Comparison of ENCODE assay signal across 29 mouse cellular contexts in the genomic region with DNA sequence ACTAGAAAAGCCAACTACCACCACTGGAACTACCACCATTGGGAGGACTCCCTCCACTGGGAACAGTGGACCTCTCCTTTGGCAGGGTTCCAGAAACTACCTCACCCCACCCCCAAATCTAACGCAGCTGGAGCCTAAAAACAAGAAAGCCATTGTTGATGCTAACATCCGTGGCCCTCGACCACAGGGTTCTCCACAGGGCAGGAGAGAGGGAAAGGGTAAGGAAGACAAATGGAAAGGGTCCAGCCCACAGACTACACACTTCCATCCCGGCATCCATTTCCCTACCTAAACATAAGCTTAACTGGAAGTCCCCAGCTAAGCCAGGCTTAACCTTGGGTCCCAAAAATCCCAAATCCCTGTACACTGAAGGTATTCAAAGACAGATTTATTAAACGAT. TPM values are rescaled to one million over a fixed set of nuclear protein-coding genes. Genes with fewer than 3 reads are reported as not detected.
DNase-seq lines count a peak whose midpoint lies in the region; ATAC-seq lines count a peak whose summit lies in the region.
"Had no signal": no experiment of that assay in that cellular context is flagged by ENCODE, and none has a peak within 500 bp of the region (broad histone marks: within the 10 kb centered on the region; RNA-seq: fewer than 3 reads in every experiment).

No protein-coding gene starts in this region.

- peaks cover 24% of the 10 kb centered on the region for H3K4me1 ChIP-seq in hindbrain, embryonic 10.5 days (replicated peaks)
- no peaks in the 10 kb centered on the region for H3K4me1 ChIP-seq in hindbrain, embryonic 14.5 days (replicated peaks; ENCODE audit: control insufficient read depth, insufficient read depth, low read length)
- 0 out of 2 replicates have a peak, but pooled peaks cover 4% of the 10 kb centered on the region for H3K4me1 ChIP-seq in midbrain, embryonic 14.5 days (ENCODE audit: control insufficient read depth, insufficient read depth, low read length)
- peaks cover 9% of the 10 kb centered on the region; the same call in 1 of the 2 replicates for H3K4me1 ChIP-seq in midbrain, embryonic 11.5 days (ENCODE audit: control insufficient read depth, insufficient read depth, low read length)
- H3K4me1 ChIP-seq in neural tube, embryonic 13.5 days (replicated peaks), result peaks cover 11% of the 10 kb centered on the region
- H3K4me1 ChIP-seq: embryonic facial prominence, embryonic 15.5 days had no signal

- 0 out of 2 replicates have a peak overlapping the region, but pooled peaks have one; percentile 30 for H3K27ac ChIP-seq in hindbrain, embryonic 10.5 days
- H3K27ac ChIP-seq in hindbrain, embryonic 14.5 days, result no peak overlapping the region
- H3K27ac ChIP-seq in midbrain, embryonic 14.5 days (replicated peaks; ENCODE audit: low read depth, low read length), result no peak overlapping the region
- H3K27ac ChIP-seq in midbrain, embryonic 11.5 days (ENCODE audit: low read depth, low read length), result no peak overlapping the region
- H3K27ac ChIP-seq in neural tube, embryonic 13.5 days (replicated peaks), result no peak overlapping the region
- H3K27ac ChIP-seq: embryonic facial prominence, embryonic 12.5 days; embryonic facial prominence, embryonic 15.5 days; forebrain, embryonic 13.5 days had no signal

- no peak for DNase-seq in hindbrain, embryonic 10.5 days (ENCODE audit: low spot score)
- DNase-seq in hindbrain, embryonic 14.5 days (ENCODE audit: low spot score), result no peak
- peak; percentile 11 for DNase-seq in midbrain, embryonic 14.5 days
- DNase-seq in midbrain, embryonic 11.5 days (ENCODE audit: low spot score, missing footprints), result no peak
- DNase-seq in retina, postnatal 1 day, result peak; percentile 16
- DNase-seq in retina, embryonic 14.5 days (ENCODE audit: low spot score), result no peak
- DNase-seq in layer of hippocampus, adult 9-10 months (ENCODE audit: low spot score), result no peak
- DNase-seq: adrenal gland, postnatal 10 days; adrenal gland, postnatal 36 days; B cell, adult 2 months; cerebellum, adult 11 months; cerebellum, adult 2 months; cerebellum, adult 9-11 months; cerebellum, postnatal 25 days; gastrocnemius, postnatal 10 days; heart, adult 11 months had no signal

- H3K4me3 ChIP-seq in hindbrain, embryonic 10.5 days, result no peak overlapping the region
- H3K4me3 ChIP-seq in hindbrain, embryonic 14.5 days (replicated peaks; ENCODE audit: low read length), result no peak overlapping the region
- H3K4me3 ChIP-seq in midbrain, embryonic 14.5 days (replicated peaks; ENCODE audit: low read depth, low read length), result no peak overlapping the region
- H3K4me3 ChIP-seq in midbrain, embryonic 11.5 days (ENCODE audit: low read depth, low read length), result no peak overlapping the region
- no peak overlapping the region for H3K4me3 ChIP-seq in neural tube, embryonic 13.5 days
- H3K4me3 ChIP-seq: embryonic facial prominence, embryonic 12.5 days; embryonic facial prominence, embryonic 15.5 days; forebrain, embryonic 13.5 days had no signal

- no peaks in the 10 kb centered on the region for H3K27me3 ChIP-seq in hindbrain, embryonic 10.5 days (ENCODE audit: insufficient read depth, poor library complexity, severe bottlenecking)
- H3K27me3 ChIP-seq in hindbrain, embryonic 14.5 days (ENCODE audit: control insufficient read depth, insufficient read depth, low read length), result no peaks in the 10 kb centered on the region
- H3K27me3 ChIP-seq in midbrain, embryonic 14.5 days (ENCODE audit: control insufficient read depth, insufficient read depth, low read length), result no peaks in the 10 kb centered on the region
- H3K27me3 ChIP-seq in midbrain, embryonic 11.5 days (ENCODE audit: control insufficient read depth, insufficient read depth, low read length), result no peaks in the 10 kb centered on the region
- H3K27me3 ChIP-seq in neural tube, embryonic 13.5 days, result no peaks in the 10 kb centered on the region
- H3K27me3 ChIP-seq: CH12.LX; embryonic facial prominence, embryonic 12.5 days; embryonic facial prominence, embryonic 15.5 days; forebrain, embryonic 13.5 days; Patski had no signal

- no peak overlapping the region for H3K4me2 ChIP-seq in hindbrain, embryonic 14.5 days (replicated peaks)
- H3K4me2 ChIP-seq in midbrain, embryonic 14.5 days (ENCODE audit: low read length), result no peak overlapping the region
- no peak overlapping the region for H3K4me2 ChIP-seq in midbrain, embryonic 11.5 days
- H3K4me2 ChIP-seq in neural tube, embryonic 13.5 days, result no peak overlapping the region
- H3K4me2 ChIP-seq: embryonic facial prominence, embryonic 12.5 days; embryonic facial prominence, embryonic 15.5 days; forebrain, embryonic 13.5 days; heart, embryonic 11.5 days had no signal

- H3K9me3 ChIP-seq in hindbrain, embryonic 10.5 days, result no peaks in the 10 kb centered on the region
- no peaks in the 10 kb centered on the region for H3K9me3 ChIP-seq in hindbrain, embryonic 14.5 days (ENCODE audit: control insufficient read depth, low read length)
- H3K9me3 ChIP-seq in midbrain, embryonic 14.5 days (ENCODE audit: control insufficient read depth, low read length), result no peaks in the 10 kb centered on the region
- H3K9me3 ChIP-seq in midbrain, embryonic 11.5 days (ENCODE audit: control insufficient read depth, low read length), result no peaks in the 10 kb centered on the region
- H3K9me3 ChIP-seq in neural tube, embryonic 13.5 days, result no peaks in the 10 kb centered on the region
- H3K9me3 ChIP-seq: embryonic facial prominence, embryonic 12.5 days; embryonic facial prominence, embryonic 15.5 days; forebrain, embryonic 13.5 days had no signal

- ATAC-seq in hindbrain, embryonic 14.5 days (ENCODE audit: low FRiP score), result no peak
- ATAC-seq in midbrain, embryonic 14.5 days (ENCODE audit: low FRiP score, low TSS enrichment), result no peak
- ATAC-seq in midbrain, embryonic 11.5 days (ENCODE audit: low FRiP score), result no peak
- peak; percentile 27; the same call in 1 of the 2 replicates for ATAC-seq in neural tube, embryonic 13.5 days (ENCODE audit: low read depth)
- ATAC-seq: activated CD4-positive, CD25-positive, alpha-beta regulatory T cell, adult 4 months; forebrain, embryonic 13.5 days; forebrain, embryonic 16.5 days; intestine, postnatal 0 days; Patski had no signal

- 61% methylated on average over 5 of the region's 5 CpGs for WGBS in hindbrain, embryonic 10.5 days
- WGBS in hindbrain, embryonic 14.5 days, result 35% methylated on average over 5 of the region's 5 CpGs
- WGBS in midbrain, embryonic 14.5 days, result 35% methylated on average over 5 of the region's 5 CpGs
- WGBS in midbrain, embryonic 11.5 days, result 54% methylated on average over 5 of the region's 5 CpGs
- 36% methylated on average over 5 of the region's 5 CpGs for WGBS in neural tube, embryonic 13.5 days

- H3K9ac ChIP-seq in hindbrain, embryonic 14.5 days, result no peak overlapping the region
- H3K9ac ChIP-seq in midbrain, embryonic 14.5 days (replicated peaks; ENCODE audit: low read length), result no peak overlapping the region
- no peak overlapping the region for H3K9ac ChIP-seq in midbrain, embryonic 11.5 days (ENCODE audit: low read length)
- H3K9ac ChIP-seq in neural tube, embryonic 13.5 days, result no peak overlapping the region
- H3K9ac ChIP-seq: embryonic facial prominence, embryonic 12.5 days; embryonic facial prominence, embryonic 15.5 days; forebrain, embryonic 13.5 days had no signal

- peaks cover 10% of the 10 kb centered on the region; the same call in 1 of the 2 replicates for H3K36me3 ChIP-seq in hindbrain, embryonic 10.5 days
- H3K36me3 ChIP-seq in hindbrain, embryonic 14.5 days (replicated peaks; ENCODE audit: control insufficient read depth, insufficient read depth), result no peaks in the 10 kb centered on the region
- H3K36me3 ChIP-seq in midbrain, embryonic 14.5 days (ENCODE audit: control insufficient read depth, insufficient read depth, low read length), result no peaks in the 10 kb centered on the region
- no peaks in the 10 kb centered on the region for H3K36me3 ChIP-seq in midbrain, embryonic 11.5 days (ENCODE audit: control insufficient read depth, insufficient read depth, low read length)
- no peaks in the 10 kb centered on the region for H3K36me3 ChIP-seq in neural tube, embryonic 13.5 days
- H3K36me3 ChIP-seq: embryonic facial prominence, embryonic 12.5 days; embryonic facial prominence, embryonic 15.5 days; G1E had no signal

RNA-seq across cellular contexts. Expression of gene Pou3f3, which starts 59.0 kb away (rescaled TPM):
- polyA plus RNA-seq in hindbrain, embryonic 10.5 days (2016; fragmentation: Nextera tagmentation; extraction: Ambion mirVana), result 16.8 and 17.8 TPM in 2 replicates
- polyA plus RNA-seq in hindbrain, embryonic 14.5 days (2014; fragmentation: Nextera tagmentation; extraction: Ambion mirVana), result 10.6 and 11.5 TPM in 2 replicates
- polyA plus RNA-seq in midbrain, embryonic 14.5 days (2014; fragmentation: Nextera tagmentation; extraction: Ambion mirVana), result 20.0 and 24.5 TPM in 2 replicates
- polyA plus RNA-seq in midbrain, embryonic 11.5 days (2014; fragmentation: Nextera tagmentation; extraction: Ambion mirVana), result 26.3 and 27.9 TPM in 2 replicates
- 10.5 and 12.2 TPM in 2 replicates for polyA plus RNA-seq in neural tube, embryonic 13.5 days (2015; fragmentation: Nextera tagmentation; extraction: Ambion mirVana)
- polyA plus RNA-seq: G1E; heart, embryonic 14.5 days; heart, postnatal 0 days had no signal

Comparison
In these comparisons a context has a peak if more than half of its experiments do, and no peak if none do; other contexts are left out.
1. DNase-seq: peak in midbrain, embryonic 14.5 days (single experiment) and retina, postnatal 1 day (single experiment); none in hindbrain, embryonic 10.5 days (single experiment), hindbrain, embryonic 14.5 days (single experiment), midbrain, embryonic 11.5 days (single experiment), retina, embryonic 14.5 days (single experiment) and layer of hippocampus, adult 9-10 months (single experiment).